8 mouse cellular contexts compared by ENCODE assay signal in the genomic region with DNA sequence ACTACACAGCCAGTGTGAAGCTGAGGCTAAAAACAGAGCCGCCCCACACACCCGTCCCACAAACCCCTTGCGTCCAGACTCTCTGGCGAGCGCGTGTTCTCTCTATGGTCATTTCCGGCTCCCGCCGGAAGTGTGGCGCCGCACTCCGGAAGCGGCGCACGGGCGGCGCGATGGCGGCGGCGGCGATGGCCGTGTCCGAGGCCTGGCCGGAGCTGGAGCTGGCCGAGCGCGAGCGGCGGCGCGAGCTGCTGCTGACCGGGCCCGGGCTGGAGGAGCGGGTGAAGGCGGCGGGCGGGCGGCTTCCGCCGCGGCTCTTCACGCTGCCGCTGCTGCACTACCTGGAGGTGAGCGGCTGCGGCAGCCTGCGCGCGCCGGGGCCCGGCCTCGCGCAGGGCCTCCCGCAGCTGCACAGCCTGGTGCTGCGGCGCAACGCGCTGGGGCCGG. TPM values are rescaled to one million over a fixed set of nuclear protein-coding genes. Genes with fewer than 3 reads are reported as not detected.
DNase-seq lines count a peak whose midpoint lies in the region; ATAC-seq and TF ChIP-seq lines count a peak whose summit lies in the region.

A gene (plus strand): TSS at position 86 of the 444 bp plus-strand sequence.

- peak; percentile 96 for ATAC-seq in erythroid progenitor cell, adult 5-6 weeks (replicated peaks; ENCODE audit: low FRiP score, poor library complexity, severe bottlenecking)
- ATAC-seq in heart, embryonic 13.5 days (ENCODE audit: extremely low read depth, insufficient number of reproducible peaks, low FRiP score, low TSS enrichment): peak; percentile 81
- ATAC-seq in kidney, postnatal 0 days (replicated peaks; ENCODE audit: low FRiP score, low read depth): peak; percentile 93
- peak; percentile 89 for ATAC-seq in liver, embryonic 15.5 days (ENCODE audit: insufficient read depth)
- ATAC-seq in neural tube, embryonic 11.5 days (ENCODE audit: insufficient read depth, low FRiP score, low TSS enrichment): peak; percentile 93
- peak; percentile 94 for ATAC-seq in stomach, embryonic 16.5 days (ENCODE audit: insufficient read depth, low FRiP score)

- dilution Hi-C loops in CH12.LX (cut with MboI; ENCODE audit: extremely low pct_ligation_motif_present, extremely low pct_unique_long_range_greater_than_20kb, low sequenced_read_pairs): no loop called here

- TF ChIP-seq CTCF in CH12.LX (conservative IDR thresholded peaks at IDR 0.05 in 1 of 2, IDR thresholded peaks at IDR 0.05 in 1 of 2; ENCODE audit: low read depth in 2 of 2, low read length in 2 of 2): no peak
- peak; percentile 2; the same call in 1 of the 2 replicates for TF ChIP-seq CTCF in kidney, postnatal 0 days (IDR thresholded peaks at IDR 0.05; ENCODE audit: low read depth)

- in situ Hi-C loops in CH12.LX (cut with MboI; ENCODE audit: low pct_ligation_motif_present, low pct_unique_long_range_greater_than_20kb, low sequenced_read_pairs): no loop called here

- peak; percentile 92 for TF ChIP-seq POLR2A in CH12.LX (IDR thresholded peaks at IDR 0.05; ENCODE audit: low read depth, low read length)

- 0% methylated on average over 39 of the region's 59 CpGs for WGBS in heart, embryonic 13.5 days
- under 1% methylated on average over 47 of the region's 59 CpGs for WGBS in kidney, postnatal 0 days
- WGBS in liver, embryonic 15.5 days (ENCODE audit: insufficient replicate concordance): under 1% methylated on average over 59 of the region's 59 CpGs
- 0% methylated on average over 48 of the region's 59 CpGs for WGBS in neural tube, embryonic 11.5 days
- under 1% methylated on average over 59 of the region's 59 CpGs for WGBS in stomach, embryonic 16.5 days

- H3K27me3 ChIP-seq in CH12.LX (replicated peaks): no peaks in the 10 kb centered on the region
- no peaks in the 10 kb centered on the region for H3K27me3 ChIP-seq in heart, embryonic 13.5 days (replicated peaks)
- H3K27me3 ChIP-seq in kidney, postnatal 0 days (ENCODE audit: insufficient read depth, low read length): no peaks in the 10 kb centered on the region
- H3K27me3 ChIP-seq in liver, embryonic 15.5 days: no peaks in the 10 kb centered on the region
- H3K27me3 ChIP-seq in neural tube, embryonic 11.5 days (ENCODE audit: control insufficient read depth, insufficient read depth, low read length): no peaks in the 10 kb centered on the region
- no peaks in the 10 kb centered on the region for H3K27me3 ChIP-seq in stomach, embryonic 16.5 days (ENCODE audit: control insufficient read depth, insufficient read depth, low read length)

- no peaks in the 10 kb centered on the region for H3K9me3 ChIP-seq in CH12.LX (replicated peaks; ENCODE audit: low read length)
- no peaks in the 10 kb centered on the region for H3K9me3 ChIP-seq in heart, embryonic 13.5 days
- H3K9me3 ChIP-seq in kidney, postnatal 0 days (replicated peaks; ENCODE audit: low read length): no peaks in the 10 kb centered on the region
- H3K9me3 ChIP-seq in liver, embryonic 15.5 days (replicated peaks): no peaks in the 10 kb centered on the region
- H3K9me3 ChIP-seq in neural tube, embryonic 11.5 days (ENCODE audit: control insufficient read depth, low read length): no peaks in the 10 kb centered on the region
- H3K9me3 ChIP-seq in stomach, embryonic 16.5 days (replicated peaks; ENCODE audit: control insufficient read depth, low read length): no peaks in the 10 kb centered on the region

- DNase-seq in CH12.LX (ENCODE audit: extremely low read depth): peak; percentile 81
- DNase-seq in kidney, postnatal 0 days (ENCODE audit: low spot score): peak; percentile 95
- peak; percentile 88 for DNase-seq in neural tube, embryonic 11.5 days (ENCODE audit: low spot score)

- H3K27ac ChIP-seq in CH12.LX (ENCODE audit: insufficient read depth, low read depth): peak within 1 kb of the TSS; percentile 13; the same call in 1 of the 2 replicates
- H3K27ac ChIP-seq in brown adipose tissue, adult 24 weeks (replicated peaks; ENCODE audit: low read depth, low read length): no peak within 1 kb of the TSS; the same call in 1 of the 2 replicates
- H3K27ac ChIP-seq in heart, embryonic 13.5 days (replicated peaks): peak within 1 kb of the TSS; percentile 41
- peak within 1 kb of the TSS; percentile 85 for H3K27ac ChIP-seq in kidney, postnatal 0 days
- peak within 1 kb of the TSS; percentile 69 for H3K27ac ChIP-seq in liver, embryonic 15.5 days (replicated peaks)
- no peak within 1 kb of the TSS for H3K27ac ChIP-seq in neural tube, embryonic 11.5 days (ENCODE audit: low read depth, low read length)
- peak within 1 kb of the TSS; percentile 15 for H3K27ac ChIP-seq in stomach, embryonic 16.5 days (ENCODE audit: low read length)

- TF ChIP-seq EP300 in CH12.LX (IDR thresholded peaks at IDR 0.05; ENCODE audit: low read length): no peak

- peak within 1 kb of the TSS; percentile 85 for H3K4me2 ChIP-seq in CH12.LX (ENCODE audit: insufficient read depth, low read depth, poor library complexity, severe bottlenecking)
- peak within 1 kb of the TSS; percentile 94 for H3K4me2 ChIP-seq in heart, embryonic 13.5 days
- peak within 1 kb of the TSS; percentile 98 for H3K4me2 ChIP-seq in kidney, postnatal 0 days (ENCODE audit: low read length)
- peak within 1 kb of the TSS; percentile 86 for H3K4me2 ChIP-seq in liver, embryonic 15.5 days
- H3K4me2 ChIP-seq in neural tube, embryonic 11.5 days (ENCODE audit: low read depth): peak within 1 kb of the TSS; percentile 96
- H3K4me2 ChIP-seq in stomach, embryonic 16.5 days (ENCODE audit: low read depth, low read length): peak within 1 kb of the TSS; percentile 75

- peaks cover 37 to 51% of the 10 kb centered on the region in 2 experiments for H3K36me3 ChIP-seq in CH12.LX (replicated peaks in 1 of 2; ENCODE audit: control insufficient read depth in 1 of 2, insufficient read depth in 1 of 2, low read length in 1 of 2)
- peaks cover 38% of the 10 kb centered on the region for H3K36me3 ChIP-seq in heart, embryonic 13.5 days
- peaks cover 9% of the 10 kb centered on the region; the same call in 1 of the 2 replicates for H3K36me3 ChIP-seq in kidney, postnatal 0 days (ENCODE audit: insufficient read depth, low read length)
- H3K36me3 ChIP-seq in liver, embryonic 15.5 days (replicated peaks): peaks cover 35% of the 10 kb centered on the region
- H3K36me3 ChIP-seq in neural tube, embryonic 11.5 days (ENCODE audit: control insufficient read depth, insufficient read depth, low read length): peaks cover 5% of the 10 kb centered on the region; the same call in 1 of the 2 replicates
- H3K36me3 ChIP-seq in stomach, embryonic 16.5 days (ENCODE audit: control insufficient read depth, insufficient read depth, low read length): 0 out of 2 replicates have a peak, but pooled peaks cover 3% of the 10 kb centered on the region

- no peak for TF ChIP-seq RAD21 in CH12.LX (IDR thresholded peaks at IDR 0.05; ENCODE audit: low read depth, low read length)

- peaks cover 11 to 28% of the 10 kb centered on the region in 2 experiments for H3K4me1 ChIP-seq in CH12.LX (ENCODE audit: control insufficient read depth in 1 of 2, insufficient read depth in 2 of 2)
- H3K4me1 ChIP-seq in brown adipose tissue, adult 24 weeks (ENCODE audit: control insufficient read depth, insufficient read depth, insufficient read length, low read length): peaks cover 11% of the 10 kb centered on the region
- peaks cover 25% of the 10 kb centered on the region for H3K4me1 ChIP-seq in heart, embryonic 13.5 days
- H3K4me1 ChIP-seq in kidney, postnatal 0 days (replicated peaks; ENCODE audit: insufficient read depth, low read length): peaks cover 11% of the 10 kb centered on the region
- peaks cover 36% of the 10 kb centered on the region for H3K4me1 ChIP-seq in liver, embryonic 15.5 days (replicated peaks)
- peaks cover 9% of the 10 kb centered on the region for H3K4me1 ChIP-seq in neural tube, embryonic 11.5 days (ENCODE audit: control insufficient read depth, insufficient read depth, low read length)
- peaks cover 14% of the 10 kb centered on the region for H3K4me1 ChIP-seq in stomach, embryonic 16.5 days (ENCODE audit: control insufficient read depth, insufficient read depth, low read length)

- H3K4me3 ChIP-seq in CH12.LX (replicated peaks in 1 of 3; ENCODE audit: low read depth in 2 of 3, low read length in 2 of 3, poor library complexity in 1 of 3): peak within 1 kb of the TSS; percentile 84 to 100 (median 98)
- peak within 1 kb of the TSS; percentile 73 for H3K4me3 ChIP-seq in brown adipose tissue, adult 24 weeks (ENCODE audit: insufficient read depth, low read depth, low read length)
- H3K4me3 ChIP-seq in heart, embryonic 13.5 days: peak within 1 kb of the TSS; percentile 91
- H3K4me3 ChIP-seq in kidney, postnatal 0 days (replicated peaks; ENCODE audit: low read depth, low read length): peak within 1 kb of the TSS; percentile 99
- H3K4me3 ChIP-seq in liver, embryonic 15.5 days (replicated peaks): peak within 1 kb of the TSS; percentile 97
- H3K4me3 ChIP-seq in neural tube, embryonic 11.5 days (ENCODE audit: low read depth, low read length): peak within 1 kb of the TSS; percentile 97
- H3K4me3 ChIP-seq in stomach, embryonic 16.5 days (replicated peaks; ENCODE audit: low read length): peak within 1 kb of the TSS; percentile 98

- peaks cover 40% of the 10 kb centered on the region for H3K79me2 ChIP-seq in CH12.LX (replicated peaks; ENCODE audit: control insufficient read depth, extremely low read depth, insufficient read depth, poor library complexity, severe bottlenecking)

- peak within 1 kb of the TSS; percentile 80 for H3K9ac ChIP-seq in CH12.LX (ENCODE audit: insufficient read depth, low read depth)
- H3K9ac ChIP-seq in heart, embryonic 13.5 days: peak within 1 kb of the TSS; percentile 90
- peak within 1 kb of the TSS; percentile 97 for H3K9ac ChIP-seq in kidney, postnatal 0 days (ENCODE audit: low read depth, low read length)
- H3K9ac ChIP-seq in liver, embryonic 15.5 days: peak within 1 kb of the TSS; percentile 87
- H3K9ac ChIP-seq in neural tube, embryonic 11.5 days (ENCODE audit: low read length): peak within 1 kb of the TSS; percentile 93
- peak within 1 kb of the TSS; percentile 97 for H3K9ac ChIP-seq in stomach, embryonic 16.5 days (ENCODE audit: low read length)

RNA-seq across cellular contexts. Expression of the gene that starts here (rescaled TPM):
- total RNA-seq in CH12.LX (2012; rRNA removed): 35.0 and 40.1 TPM in 2 replicates
- 16.3 and 16.7 TPM in 2 replicates for total RNA-seq in CH12.LX (2014; rRNA removed)
- polyA plus RNA-seq in CH12.LX (2012; ENCODE audit: insufficient read length, low read depth): 96.6 and 98.0 TPM in 2 replicates
- 20.1 and 24.0 TPM in 2 replicates for polyA plus RNA-seq in brown adipose tissue, adult 24 weeks (2012; ENCODE audit: insufficient read depth, insufficient read length, missing spikeins)
- total RNA-seq in erythroid progenitor cell, adult 5-6 weeks (2015; ENCODE audit: low replicate concordance): 11.5 and 13.8 TPM in 2 replicates
- total RNA-seq in erythroid progenitor cell, adult 5-6 weeks (2017; ENCODE audit: low replicate concordance): 53.3 and 61.0 TPM in 2 replicates
- polyA plus RNA-seq in heart, embryonic 13.5 days (2015; fragmentation: Nextera tagmentation; extraction: Ambion mirVana): 13.3 and 13.9 TPM in 2 replicates
- 20.3 and 22.7 TPM in 2 replicates for polyA plus RNA-seq in kidney, postnatal 0 days (2015; fragmentation: Nextera tagmentation; extraction: Ambion mirVana)
- polyA plus RNA-seq in liver, embryonic 15.5 days (2015; fragmentation: Nextera tagmentation; extraction: Ambion mirVana): 16.8 and 17.7 TPM in 2 replicates
- polyA plus RNA-seq in neural tube, embryonic 11.5 days (2014; fragmentation: Nextera tagmentation; extraction: Ambion mirVana): 15.2 and 18.6 TPM in 2 replicates
- polyA plus RNA-seq in stomach, embryonic 16.5 days (2015; fragmentation: Nextera tagmentation; extraction: Ambion mirVana): 8.6 and 10.9 TPM in 2 replicates

Comparison
In these comparisons a context has a peak if more than half of its experiments do, and no peak if none do; other contexts are left out.
1. H3K27ac ChIP-seq: peak in CH12.LX (single experiment), heart, embryonic 13.5 days (single experiment), kidney, postnatal 0 days (single experiment), liver, embryonic 15.5 days (single experiment) and stomach, embryonic 16.5 days (single experiment); none in brown adipose tissue, adult 24 weeks (single experiment) and neural tube, embryonic 11.5 days (single experiment).
2. Peak in every context shown above with its lines, with median percentiles within 50 percentile points of each other: DNase-seq, H3K4me2 ChIP-seq, H3K4me3 ChIP-seq, H3K9ac ChIP-seq and ATAC-seq.